In the genomic region with DNA sequence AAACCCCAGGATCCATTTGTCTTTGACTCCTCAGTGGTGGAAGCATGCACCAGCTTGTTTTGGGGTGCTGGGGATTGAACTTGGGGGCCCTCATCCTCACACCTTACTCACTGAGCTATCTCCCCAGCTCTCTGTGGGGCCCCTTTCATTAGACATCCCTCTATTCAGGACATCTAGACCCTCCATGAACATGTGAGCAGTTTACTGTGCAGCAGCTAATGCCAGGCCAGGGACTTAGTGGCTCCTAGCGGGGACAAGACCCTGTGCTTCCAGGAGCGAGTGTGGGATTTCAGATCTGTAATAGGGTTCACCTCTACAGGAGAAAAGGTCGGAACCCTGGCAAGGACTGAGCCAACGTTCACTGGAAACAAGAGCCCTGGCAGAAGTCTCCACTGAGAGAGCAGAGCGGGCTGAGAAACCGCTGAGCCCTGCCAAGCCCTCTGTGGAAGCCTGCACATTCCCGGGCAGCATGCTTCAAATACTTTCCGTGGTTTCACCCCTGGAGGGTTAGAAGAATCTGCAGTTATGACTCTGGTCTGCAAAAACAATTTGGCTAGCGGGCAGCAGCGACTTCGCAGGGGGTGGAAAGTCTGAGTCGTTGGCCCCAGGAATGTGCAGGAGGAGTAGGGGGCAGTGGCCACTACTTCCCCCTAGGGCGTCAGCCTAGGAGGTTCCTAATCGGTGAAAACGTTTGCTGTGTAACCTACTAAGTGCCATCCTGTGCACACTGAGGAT, we compare ENCODE assay signal across 9 mouse cellular contexts.
DNase-seq lines count a peak whose midpoint lies in the region; ATAC-seq and TF ChIP-seq lines count a peak whose summit lies in the region.
"Had no signal": no experiment of that assay in that cellular context is flagged by ENCODE, and none has a peak within 500 bp of the region (broad histone marks: within the 10 kb centered on the region; RNA-seq: fewer than 3 reads in every experiment).

No protein-coding gene starts in this region.

- intact Hi-C loops in gastrocnemius, postnatal 36 days (cut with DNase I), result no loop called here

- DNase-seq in liver, adult 2 months (ENCODE audit: extremely low read depth, low read depth, low spot score), result peak; percentile 18
- no peak for DNase-seq in liver, embryonic 11.5 days (ENCODE audit: low spot score)
- peak; percentile 56 to 70 for DNase-seq in gastrocnemius, postnatal 36 days
- peak; percentile 22 for DNase-seq in ovary, postnatal 14 days (ENCODE audit: low spot score)
- no peak for DNase-seq in layer of hippocampus, adult 2 months (ENCODE audit: low spot score in 2 of 2)
- DNase-seq in cerebellum, adult 2 months, result no peak
- no peak for DNase-seq in spleen, adult 12 weeks (ENCODE audit: low spot score)

- no peak for TF ChIP-seq POLR2A in liver, adult 2 months (IDR thresholded peaks at IDR 0.05; ENCODE audit: extremely low read depth, insufficient read depth, low read length)
- TF ChIP-seq POLR2A in cerebellum, adult 2 months (IDR thresholded peaks at IDR 0.05; ENCODE audit: borderline replicate concordance, insufficient read depth, low read length), result no peak

- no peak for ATAC-seq in liver, embryonic 11.5 days (replicated peaks; ENCODE audit: low FRiP score)
- ATAC-seq in kidney, embryonic 15.5 days (replicated peaks; ENCODE audit: low FRiP score), result peak; percentile 75; the same call in 1 of the 2 replicates

- H3K9ac ChIP-seq in liver, adult 2 months (ENCODE audit: low read depth, low read length), result no peak overlapping the region
- no peak overlapping the region for H3K9ac ChIP-seq in liver, embryonic 11.5 days (ENCODE audit: low read depth, low read length)
- H3K9ac ChIP-seq in kidney, embryonic 15.5 days, result no peak overlapping the region

- H3K4me3 ChIP-seq in liver, adult 2 months (ENCODE audit: insufficient read depth, low read depth, low read length), result no peak overlapping the region
- no peak overlapping the region for H3K4me3 ChIP-seq in liver, embryonic 11.5 days (ENCODE audit: low read depth, low read length)
- no peak overlapping the region for H3K4me3 ChIP-seq in kidney, embryonic 15.5 days (replicated peaks)
- H3K4me3 ChIP-seq in layer of hippocampus, adult 2 months, result no peak overlapping the region
- H3K4me3 ChIP-seq in cerebellum, adult 2 months (replicated peaks; ENCODE audit: insufficient read depth, low read depth, low read length), result no peak overlapping the region

- no peaks in the 10 kb centered on the region for H3K79me2 ChIP-seq in liver, adult 2 months (ENCODE audit: control insufficient read depth, insufficient read depth, low read length)

- no peak overlapping the region for H3K4me2 ChIP-seq in liver, embryonic 11.5 days
- H3K4me2 ChIP-seq in kidney, embryonic 15.5 days, result no peak overlapping the region; the same call in 1 of the 2 replicates

- TF ChIP-seq CTCF in liver, adult 2 months (IDR thresholded peaks at IDR 0.05; ENCODE audit: low read depth, low read length), result no peak
- TF ChIP-seq CTCF in layer of hippocampus, adult 2 months (conservative IDR thresholded peaks at IDR 0.05), result no peak
- TF ChIP-seq CTCF in cerebellum, adult 2 months (IDR thresholded peaks at IDR 0.05; ENCODE audit: borderline replicate concordance, insufficient read depth, low read depth, low read length), result no peak

- H3K9me3 ChIP-seq in liver, embryonic 11.5 days (ENCODE audit: control insufficient read depth, low read length), result no peaks in the 10 kb centered on the region
- H3K9me3 ChIP-seq in kidney, embryonic 15.5 days (replicated peaks), result no peaks in the 10 kb centered on the region
- H3K9me3 ChIP-seq: G1E had no signal

- WGBS in liver, adult 2 months, result 59% methylated on average over 15 of the region's 15 CpGs
- WGBS in liver, embryonic 11.5 days, result 41% methylated on average over 15 of the region's 15 CpGs
- WGBS in kidney, embryonic 15.5 days, result 26% methylated on average over 15 of the region's 15 CpGs
- 16% methylated on average over 15 of the region's 15 CpGs for WGBS in cerebellum, adult 2 months

- 0 out of 2 replicates have a peak overlapping the region, but pooled peaks have one; percentile 10 for H3K27ac ChIP-seq in liver, adult 2 months (replicated peaks; ENCODE audit: insufficient read depth, low read depth, low read length)
- no peak overlapping the region for H3K27ac ChIP-seq in liver, embryonic 11.5 days (ENCODE audit: low read depth, low read length)
- H3K27ac ChIP-seq in kidney, embryonic 15.5 days, result peak overlapping the region; percentile 63
- no peak overlapping the region for H3K27ac ChIP-seq in layer of hippocampus, adult 2 months
- H3K27ac ChIP-seq in cerebellum, adult 2 months (ENCODE audit: insufficient read depth, low read length), result no peak overlapping the region

- no peaks in the 10 kb centered on the region for H3K27me3 ChIP-seq in liver, adult 2 months (ENCODE audit: control insufficient read depth, insufficient read depth, low read length)
- no peaks in the 10 kb centered on the region for H3K27me3 ChIP-seq in liver, embryonic 11.5 days (replicated peaks; ENCODE audit: control insufficient read depth, insufficient read depth, low read length)
- no peaks in the 10 kb centered on the region for H3K27me3 ChIP-seq in kidney, embryonic 15.5 days
- H3K27me3 ChIP-seq in cerebellum, adult 2 months (ENCODE audit: control insufficient read depth, insufficient read depth, low read length), result no peaks in the 10 kb centered on the region; the same call in 1 of the 2 replicates

- H3K36me3 ChIP-seq in liver, adult 2 months (ENCODE audit: control insufficient read depth, insufficient read depth, low read length), result no peaks in the 10 kb centered on the region
- no peaks in the 10 kb centered on the region for H3K36me3 ChIP-seq in liver, embryonic 11.5 days (ENCODE audit: control insufficient read depth, insufficient read depth, low read length)
- H3K36me3 ChIP-seq in kidney, embryonic 15.5 days, result no peaks in the 10 kb centered on the region
- H3K36me3 ChIP-seq: G1E had no signal

- H3K4me1 ChIP-seq in liver, adult 2 months (ENCODE audit: control insufficient read depth, insufficient read depth, low read length), result no peaks in the 10 kb centered on the region
- H3K4me1 ChIP-seq in liver, embryonic 11.5 days (replicated peaks; ENCODE audit: control insufficient read depth, insufficient read depth, low read length), result peaks cover 8% of the 10 kb centered on the region
- H3K4me1 ChIP-seq in kidney, embryonic 15.5 days, result peaks cover 17% of the 10 kb centered on the region
- H3K4me1 ChIP-seq in cerebellum, adult 2 months (ENCODE audit: control insufficient read depth, insufficient read depth, low read length), result no peaks in the 10 kb centered on the region; the same call in 1 of the 2 replicates

Comparison
In these comparisons a context has a peak if more than half of its experiments do, and no peak if none do; other contexts are left out.
1. DNase-seq: peak in liver, adult 2 months (single experiment), gastrocnemius, postnatal 36 days (2 of 2) and ovary, postnatal 14 days (single experiment); none in liver, embryonic 11.5 days (single experiment), layer of hippocampus, adult 2 months (0 of 2), cerebellum, adult 2 months (0 of 2) and spleen, adult 12 weeks (single experiment).
2. H3K27ac ChIP-seq: peak in liver, adult 2 months (single experiment) and kidney, embryonic 15.5 days (single experiment); none in liver, embryonic 11.5 days (single experiment), layer of hippocampus, adult 2 months (single experiment) and cerebellum, adult 2 months (single experiment).